Mouse (Mus musculus): ENCODE data around the gene Hbq1a. TPM values are rescaled to one million over a fixed set of nuclear protein-coding genes. Genes with fewer than 3 reads are reported as not detected.

The Hbq1a gene
- polyA plus RNA-seq, 1 experiment: 0.11 TPM

DNA sequence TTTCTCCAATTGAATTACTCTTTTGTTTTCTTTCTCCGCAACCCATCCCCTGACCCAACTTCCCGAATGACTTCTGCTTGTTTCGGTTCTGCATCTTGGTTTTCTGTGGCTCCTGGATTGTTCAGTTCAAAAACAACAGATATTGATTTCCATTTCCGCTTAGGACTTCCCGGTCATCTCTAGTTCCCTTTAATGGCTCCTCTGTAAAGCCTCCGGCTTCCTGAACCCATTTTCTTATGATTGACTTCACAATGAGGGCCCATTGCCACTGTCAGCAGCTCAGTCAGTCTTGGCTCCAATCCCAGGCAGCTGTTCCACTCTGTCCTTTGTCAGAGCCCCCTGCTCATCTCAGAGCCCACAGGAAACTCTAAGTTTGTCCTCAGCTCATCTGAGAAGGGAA, 31.2 kb downstream of the Hbq1a start:
- TF ChIP-seq FOSL1 (IDR thresholded peaks at IDR 0.05; ENCODE audit: insufficient read depth, low read length, poor library complexity, severe bottlenecking): no peak
- TF ChIP-seq MYOD1 (IDR thresholded peaks at IDR 0.05; ENCODE audit: control insufficient read depth, insufficient read length, low read depth): peak; percentile 65
- H3K79me2 ChIP-seq (ENCODE audit: control insufficient read depth, insufficient read depth): no peaks in the 10 kb centered on the region
- H3K27me3 ChIP-seq (ENCODE audit: control insufficient read depth, insufficient read depth, insufficient read length): no peaks in the 10 kb centered on the region
- no peaks in the 10 kb centered on the region for H3K36me3 ChIP-seq (ENCODE audit: control insufficient read depth, insufficient read depth)
- no peak overlapping the region for H3K4me3 ChIP-seq (ENCODE audit: insufficient read depth, poor library complexity, severe bottlenecking)
- H3K79me3 ChIP-seq (ENCODE audit: low read depth): no peaks in the 10 kb centered on the region
- no peak overlapping the region for H3ac ChIP-seq (ENCODE audit: control insufficient read depth, insufficient read length, low read depth)

DNA sequence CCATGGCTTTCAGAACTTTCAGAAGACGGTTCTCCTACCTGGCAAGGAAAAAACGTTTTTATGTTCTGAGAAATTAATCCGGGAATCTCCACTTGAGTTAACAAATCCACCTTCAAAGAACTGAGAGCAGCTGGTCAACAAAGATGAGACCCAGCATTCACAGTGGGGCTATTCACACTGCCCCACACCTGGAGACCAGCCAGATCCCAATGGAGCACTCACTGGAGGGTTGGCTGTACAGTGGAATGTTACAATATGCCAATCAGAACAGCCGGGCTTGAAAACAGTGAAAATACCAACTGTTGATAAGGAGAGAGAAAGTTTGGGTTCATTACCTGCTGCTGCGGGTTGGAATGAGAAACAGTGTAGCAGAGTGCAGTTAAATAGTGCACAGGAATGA, 32.0 kb downstream of the Hbq1a start:
- Histone ChIP-seq H3K79me3 (ENCODE audit: low read depth) (no peaks in the 10 kb centered on the region), H3K27me3 (ENCODE audit: control insufficient read depth, insufficient read depth, insufficient read length) (no peaks in the 10 kb centered on the region), H3K36me3 (ENCODE audit: control insufficient read depth, insufficient read depth) (no peaks in the 10 kb centered on the region), H3ac (ENCODE audit: control insufficient read depth, insufficient read length, low read depth) (no peak overlapping the region), H3K79me2 (ENCODE audit: control insufficient read depth, insufficient read depth) (no peaks in the 10 kb centered on the region), H3K4me3 (ENCODE audit: insufficient read depth, poor library complexity, severe bottlenecking) (no peak overlapping the region)
- TF ChIP-seq MAX (IDR thresholded peaks at IDR 0.05) (no peak), MYOD1 (IDR thresholded peaks at IDR 0.05; ENCODE audit: control insufficient read depth, insufficient read length, low read depth) (no peak), USF1 (IDR thresholded peaks at IDR 0.05; ENCODE audit: low read depth) (no peak), CEBPB (IDR thresholded peaks at IDR 0.05; ENCODE audit: low read depth) (no peak), MYOG (IDR thresholded peaks at IDR 0.05; ENCODE audit: control insufficient read depth, extremely low read depth, insufficient read length) (no peak), CTCF (IDR thresholded peaks at IDR 0.05; ENCODE audit: control insufficient read depth, insufficient read depth, insufficient read length) (no peak), FOSL1 (IDR thresholded peaks at IDR 0.05; ENCODE audit: insufficient read depth, low read length, poor library complexity, severe bottlenecking) (no peak)

DNA sequence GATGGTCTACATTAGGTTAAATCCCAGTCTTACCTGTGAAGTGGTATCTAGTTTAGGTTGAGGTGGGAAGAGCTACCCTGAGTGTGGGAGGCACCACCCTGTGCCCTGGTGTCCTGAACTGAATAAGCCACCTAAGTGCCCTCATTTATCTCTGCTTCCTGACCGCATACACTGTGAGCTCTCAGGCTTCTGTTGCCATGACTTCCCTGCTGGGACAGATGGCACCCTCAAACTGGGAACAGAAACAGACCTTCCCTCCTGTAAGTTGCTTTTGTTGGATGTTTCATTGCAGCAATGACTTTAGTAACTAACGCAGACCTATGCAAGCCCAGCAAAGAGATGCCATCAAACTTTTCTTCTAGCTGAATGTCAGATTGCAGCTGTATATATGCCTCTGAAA, 33.4 kb downstream of the Hbq1a start:
- H3K36me3 ChIP-seq (ENCODE audit: control insufficient read depth, insufficient read depth): no peaks in the 10 kb centered on the region
- TF ChIP-seq USF1 (IDR thresholded peaks at IDR 0.05; ENCODE audit: low read depth): no peak
- TF ChIP-seq FOSL1 (IDR thresholded peaks at IDR 0.05; ENCODE audit: insufficient read depth, low read length, poor library complexity, severe bottlenecking): no peak
- no peak for TF ChIP-seq CEBPB (IDR thresholded peaks at IDR 0.05; ENCODE audit: low read depth)
- no peak for TF ChIP-seq MYOD1 (IDR thresholded peaks at IDR 0.05; ENCODE audit: control insufficient read depth, insufficient read length, low read depth)
- TF ChIP-seq CTCF (IDR thresholded peaks at IDR 0.05; ENCODE audit: control insufficient read depth, insufficient read depth, insufficient read length): no peak
- no peak for TF ChIP-seq MYOG (IDR thresholded peaks at IDR 0.05; ENCODE audit: control insufficient read depth, extremely low read depth, insufficient read length)
- no peak for TF ChIP-seq MAX (IDR thresholded peaks at IDR 0.05)
- no peaks in the 10 kb centered on the region for H3K79me2 ChIP-seq (ENCODE audit: control insufficient read depth, insufficient read depth)
- H3K27me3 ChIP-seq (ENCODE audit: control insufficient read depth, insufficient read depth, insufficient read length): no peaks in the 10 kb centered on the region
- H3ac ChIP-seq (ENCODE audit: control insufficient read depth, insufficient read length, low read depth): no peak overlapping the region
- H3K79me3 ChIP-seq (ENCODE audit: low read depth): no peaks in the 10 kb centered on the region
- no peak overlapping the region for H3K4me3 ChIP-seq (ENCODE audit: insufficient read depth, poor library complexity, severe bottlenecking)

DNA sequence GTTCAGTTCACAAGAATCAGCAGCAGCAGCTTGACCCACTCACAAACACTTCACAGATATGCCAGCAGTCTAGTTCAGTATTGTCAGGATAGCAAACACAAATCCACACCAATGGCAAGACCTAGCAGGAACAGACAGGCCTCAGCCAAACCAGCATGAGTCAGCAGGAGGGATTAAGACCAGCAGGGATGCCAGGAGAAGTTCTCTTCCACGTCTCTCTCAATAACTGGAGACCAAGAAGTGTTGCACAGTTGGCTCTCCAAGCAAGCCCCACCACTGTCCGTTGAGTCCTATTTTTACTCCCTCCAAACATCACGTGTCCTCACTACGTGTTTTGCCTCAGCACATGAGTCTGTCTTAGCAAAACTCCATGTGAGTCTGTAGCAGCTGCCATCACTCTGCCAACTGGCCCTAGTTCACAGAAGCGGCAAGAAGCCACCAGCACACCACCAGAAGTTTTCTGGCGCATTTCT, 36.6 kb downstream of the Hbq1a start:
- no peaks in the 10 kb centered on the region for H3K27me3 ChIP-seq (ENCODE audit: control insufficient read depth, insufficient read depth, insufficient read length)
- H3K36me3 ChIP-seq (ENCODE audit: control insufficient read depth, insufficient read depth): no peaks in the 10 kb centered on the region
- H3K4me3 ChIP-seq (ENCODE audit: insufficient read depth, poor library complexity, severe bottlenecking): no peak overlapping the region
- no peaks in the 10 kb centered on the region for H3K79me2 ChIP-seq (ENCODE audit: control insufficient read depth, insufficient read depth)
- no peaks in the 10 kb centered on the region for H3K79me3 ChIP-seq (ENCODE audit: low read depth)
- peak; percentile 57 for TF ChIP-seq USF1 (IDR thresholded peaks at IDR 0.05; ENCODE audit: low read depth)
- no peak for TF ChIP-seq CTCF (IDR thresholded peaks at IDR 0.05; ENCODE audit: control insufficient read depth, insufficient read depth, insufficient read length)
- TF ChIP-seq FOSL1 (IDR thresholded peaks at IDR 0.05; ENCODE audit: insufficient read depth, low read length, poor library complexity, severe bottlenecking): no peak
- no peak for TF ChIP-seq MYOD1 (IDR thresholded peaks at IDR 0.05; ENCODE audit: control insufficient read depth, insufficient read length, low read depth)
- no peak overlapping the region for H3ac ChIP-seq (ENCODE audit: control insufficient read depth, insufficient read length, low read depth)

DNA sequence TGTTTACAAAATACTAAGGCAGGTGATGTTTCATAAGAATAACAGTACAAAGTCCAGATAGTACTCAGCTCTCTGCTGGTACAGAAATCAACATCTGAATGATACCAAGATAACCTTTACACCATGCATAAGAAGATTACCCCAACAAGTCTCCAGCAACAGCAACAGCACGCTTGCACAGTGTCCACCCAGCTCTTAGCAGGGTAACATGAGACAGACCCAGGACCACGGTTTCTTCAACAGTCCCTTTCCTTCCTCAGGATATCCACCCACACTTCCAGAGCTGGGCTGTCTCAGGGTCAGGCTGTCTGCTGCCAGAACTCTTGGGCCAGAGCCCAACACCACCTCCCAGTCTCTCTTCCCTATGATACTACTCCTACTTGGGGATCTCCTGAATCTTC, 39.3 kb downstream of the Hbq1a start:
- Histone ChIP-seq H3K27me3 (ENCODE audit: control insufficient read depth, insufficient read depth, insufficient read length) (no peaks in the 10 kb centered on the region), H3K4me3 (ENCODE audit: insufficient read depth, poor library complexity, severe bottlenecking) (no peak overlapping the region), H3K36me3 (ENCODE audit: control insufficient read depth, insufficient read depth) (no peaks in the 10 kb centered on the region), H3K79me3 (ENCODE audit: low read depth) (no peaks in the 10 kb centered on the region), H3ac (ENCODE audit: control insufficient read depth, insufficient read length, low read depth) (no peak overlapping the region), H3K79me2 (ENCODE audit: control insufficient read depth, insufficient read depth) (no peaks in the 10 kb centered on the region)
- no peak for TF ChIP-seq MYOD1 (IDR thresholded peaks at IDR 0.05; ENCODE audit: control insufficient read depth, insufficient read length, low read depth)
- no peak for TF ChIP-seq MAX (IDR thresholded peaks at IDR 0.05)

DNA sequence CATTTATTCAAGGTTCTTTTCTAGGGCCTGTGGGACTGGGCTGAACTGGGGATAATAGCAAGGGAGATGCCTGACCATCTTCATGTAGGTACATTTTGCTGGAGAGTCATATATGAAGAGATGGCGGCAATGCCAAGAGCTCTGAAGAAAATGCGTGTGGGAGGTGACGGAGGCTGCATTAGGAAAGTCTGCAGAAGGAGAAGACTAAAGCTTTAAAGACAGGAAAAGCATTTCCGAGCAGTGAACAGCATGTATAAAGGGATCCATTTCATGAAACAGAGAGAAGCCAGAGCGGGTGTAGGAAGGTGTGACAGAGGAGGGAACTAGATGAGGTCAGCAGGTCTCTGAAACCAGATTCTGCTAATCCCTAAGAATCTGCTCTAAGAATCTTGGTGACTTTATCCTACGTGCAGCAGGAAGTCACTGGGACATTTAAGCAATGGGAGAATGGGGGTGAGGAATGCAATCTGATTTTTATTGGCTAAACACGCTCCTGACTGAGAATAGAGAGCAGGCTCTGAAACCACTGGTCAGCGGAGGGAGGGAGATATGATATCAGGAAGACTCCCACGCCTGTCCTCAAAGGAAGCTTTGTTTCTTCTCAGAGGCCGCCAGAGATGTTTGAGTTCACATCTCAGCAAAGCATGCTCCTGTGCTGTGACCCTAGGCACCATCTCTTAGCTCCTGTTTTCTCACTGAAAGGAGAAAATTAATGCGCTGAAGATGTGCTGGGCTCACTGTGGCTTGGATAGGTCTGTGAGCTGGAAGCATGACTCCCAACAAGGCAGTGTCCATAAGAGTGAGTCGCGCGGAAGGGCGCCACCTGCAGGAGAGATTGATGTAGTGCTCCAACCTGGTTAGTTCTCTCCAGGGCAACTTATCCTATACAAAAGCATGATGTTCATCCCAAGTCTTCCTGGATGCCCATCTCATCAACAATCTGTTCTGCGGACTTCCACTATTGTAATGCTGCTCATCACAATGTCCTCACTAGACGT, 40.9 kb downstream of the Hbq1a start:
- TF ChIP-seq CTCF (IDR thresholded peaks at IDR 0.05; ENCODE audit: control insufficient read depth, insufficient read depth, insufficient read length) (peak; percentile 71), MYOD1 (IDR thresholded peaks at IDR 0.05; ENCODE audit: control insufficient read depth, insufficient read length, low read depth) (no peak)
- H3K4me3 ChIP-seq (ENCODE audit: insufficient read depth, poor library complexity, severe bottlenecking): no peak overlapping the region

More for the DNA sequence above, 40.9 kb downstream of the Hbq1a start:
- no peaks in the 10 kb centered on the region for H3K36me3 ChIP-seq (ENCODE audit: control insufficient read depth, insufficient read depth)
- H3K79me3 ChIP-seq (ENCODE audit: low read depth): no peaks in the 10 kb centered on the region
- H3ac ChIP-seq (ENCODE audit: control insufficient read depth, insufficient read length, low read depth): no peak overlapping the region
- H3K27me3 ChIP-seq (ENCODE audit: control insufficient read depth, insufficient read depth, insufficient read length): no peaks in the 10 kb centered on the region
- no peaks in the 10 kb centered on the region for H3K79me2 ChIP-seq (ENCODE audit: control insufficient read depth, insufficient read depth)
